Mouse (Mus musculus): ENCODE measurements around the gene Fut11. TPM values are rescaled to one million over a fixed set of nuclear protein-coding genes. Genes with fewer than 3 reads are reported as not detected.

Gene Fut11
- 9.1 and 12.5 TPM in 2 replicates for total RNA-seq (2015)
- 4.9 and 6.5 TPM in 2 replicates for total RNA-seq (2017)

- peak; percentile 69 for ATAC-seq (ENCODE audit: poor library complexity, severe bottlenecking)
Observed at GRCm38 (mm10) chr14:20694884-20695760, at the start of gene Fut11. TSS of gene Fut11 (plus strand) at chr14:20694968.

DNA sequence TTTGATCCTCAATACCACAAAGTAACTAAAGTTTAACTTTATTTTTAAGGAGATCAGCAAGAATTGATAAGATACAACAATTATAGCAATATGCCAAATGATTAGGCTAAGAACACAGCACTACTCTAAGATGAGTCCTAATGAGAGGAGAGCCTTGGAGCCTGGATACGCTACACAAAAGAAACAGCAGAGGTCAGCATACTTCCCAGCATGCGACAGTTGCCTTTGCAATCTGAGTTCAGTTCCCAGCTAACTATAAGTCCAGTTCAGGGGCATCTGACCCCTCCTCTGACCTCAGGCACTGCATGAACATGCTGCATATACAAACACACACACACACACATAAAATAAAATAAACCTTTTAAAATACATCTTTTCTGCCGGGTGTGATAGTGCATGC is 49.2 kb upstream of the Fut11 start:
- ATAC-seq (ENCODE audit: poor library complexity, severe bottlenecking), result no peak

- ATAC-seq (ENCODE audit: poor library complexity, severe bottlenecking), result no peak
Observed at GRCm38 (mm10) chr14:20646381-20646780, 48.4 kb upstream of the Fut11 start.

GRCm38 (mm10) chr14:20651000-20651399 is 43.8 kb upstream of the Fut11 start:
- ATAC-seq (ENCODE audit: poor library complexity, severe bottlenecking), result no peak

- ATAC-seq (ENCODE audit: poor library complexity, severe bottlenecking), result no peak
Observed at GRCm38 (mm10) chr14:20651722-20652256, 43.0 kb upstream of the Fut11 start.

DNA sequence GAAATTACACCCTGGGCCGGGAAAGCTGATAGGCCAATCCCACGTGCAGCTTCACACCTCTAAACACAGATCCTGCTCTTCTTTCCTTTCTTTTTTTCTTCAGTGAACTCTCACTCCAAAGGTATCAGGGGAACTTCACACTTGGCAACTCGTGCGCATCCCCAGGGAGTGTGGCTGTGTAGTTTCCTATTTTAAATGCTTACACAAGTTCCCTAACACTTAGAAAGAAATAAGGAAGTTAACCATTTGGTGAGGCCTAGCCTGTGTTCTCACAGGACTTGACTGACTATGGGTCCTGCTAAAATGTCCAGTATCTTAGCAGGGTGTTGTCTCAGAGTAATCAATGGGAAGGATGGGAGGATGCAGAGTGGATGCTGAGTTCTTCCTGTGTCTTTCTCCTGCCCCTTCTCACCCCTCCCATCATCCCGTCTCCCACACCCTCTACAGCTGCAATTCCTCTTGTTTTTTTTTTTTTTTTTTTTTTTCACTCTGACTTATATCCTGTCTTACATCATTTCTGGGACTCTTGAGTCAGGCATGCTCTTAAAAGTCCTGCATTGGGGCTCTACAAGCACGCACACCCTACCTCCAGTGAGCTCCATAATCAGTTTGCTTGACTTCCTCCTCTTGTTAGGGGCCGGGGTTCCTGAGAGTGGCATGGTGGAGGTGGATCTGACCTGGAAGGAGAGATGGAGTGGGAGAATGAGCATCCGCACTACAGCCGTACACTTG is 39.9 kb upstream of the Fut11 start:
- peak; percentile 90 for ATAC-seq (ENCODE audit: poor library complexity, severe bottlenecking)

DNA sequence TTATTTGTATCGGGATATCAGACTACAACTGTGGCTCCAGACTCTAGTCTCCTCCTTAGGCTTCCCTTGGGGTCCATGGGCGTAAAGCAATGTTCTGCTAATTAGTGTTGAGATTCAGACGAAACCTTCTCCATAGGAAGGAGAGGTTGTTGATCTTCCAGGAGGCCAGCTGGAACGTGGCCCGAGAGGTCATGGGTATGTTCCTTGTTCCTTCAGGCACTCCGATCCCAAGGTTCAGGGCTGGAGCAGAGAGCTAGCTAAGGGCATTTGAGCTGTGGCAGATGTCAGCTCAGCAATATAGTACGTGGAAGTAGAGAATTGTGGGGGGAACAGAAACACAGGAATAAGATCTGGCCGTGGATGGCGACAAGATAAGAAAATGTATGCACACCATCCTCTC is 39.0 kb upstream of the Fut11 start:
- no peak for ATAC-seq (ENCODE audit: poor library complexity, severe bottlenecking)

- ATAC-seq (ENCODE audit: poor library complexity, severe bottlenecking), result no peak
Observed at GRCm38 (mm10) chr14:20656361-20656760, 38.4 kb upstream of the Fut11 start, which contains the start of gene Myoz1. TSS of gene Myoz1 (minus strand) at chr14:20656540.

GRCm38 (mm10) chr14:20658326-20658725 is 36.4 kb upstream of the Fut11 start:
- ATAC-seq (ENCODE audit: poor library complexity, severe bottlenecking), result no peak

DNA sequence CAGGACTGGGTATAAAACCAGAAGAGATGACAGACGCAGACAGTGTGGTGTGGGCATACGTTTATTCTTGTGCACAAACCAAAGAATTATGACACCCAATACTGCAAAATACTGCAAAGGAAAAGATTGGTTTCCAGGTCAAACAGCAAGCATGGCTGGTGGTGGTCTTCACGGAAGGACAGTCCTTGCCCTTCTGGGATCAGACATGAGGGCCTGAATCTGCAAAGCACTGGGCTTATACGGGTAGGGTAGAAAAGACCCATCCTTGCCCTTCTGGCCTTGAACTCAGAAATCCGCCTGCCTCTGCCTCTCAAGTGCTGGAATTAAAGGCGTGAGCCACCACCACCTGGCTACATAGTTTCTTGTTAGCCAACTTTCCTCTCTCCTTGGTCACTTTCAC is 35.9 kb upstream of the Fut11 start:
- ATAC-seq (ENCODE audit: poor library complexity, severe bottlenecking), result no peak

DNA sequence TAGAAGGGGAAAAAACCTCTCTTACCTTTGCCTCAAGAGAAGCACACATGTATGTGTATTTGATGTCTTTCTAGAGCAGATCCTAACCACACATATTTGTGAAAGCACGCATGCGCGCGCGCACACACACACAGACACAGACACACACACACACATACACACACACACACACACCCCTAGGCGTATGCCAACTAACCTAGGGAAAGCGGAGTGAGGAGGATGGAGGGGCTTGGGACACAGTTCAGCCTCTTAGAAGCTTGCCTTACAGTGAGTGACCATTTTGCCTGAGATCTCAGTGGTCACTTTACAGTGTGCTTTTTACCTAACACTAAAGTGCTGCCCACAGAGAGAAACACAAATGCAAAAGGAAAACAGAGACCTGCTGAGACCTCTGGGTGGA is 35.1 kb upstream of the Fut11 start:
- ATAC-seq (ENCODE audit: poor library complexity, severe bottlenecking), result no peak

DNA sequence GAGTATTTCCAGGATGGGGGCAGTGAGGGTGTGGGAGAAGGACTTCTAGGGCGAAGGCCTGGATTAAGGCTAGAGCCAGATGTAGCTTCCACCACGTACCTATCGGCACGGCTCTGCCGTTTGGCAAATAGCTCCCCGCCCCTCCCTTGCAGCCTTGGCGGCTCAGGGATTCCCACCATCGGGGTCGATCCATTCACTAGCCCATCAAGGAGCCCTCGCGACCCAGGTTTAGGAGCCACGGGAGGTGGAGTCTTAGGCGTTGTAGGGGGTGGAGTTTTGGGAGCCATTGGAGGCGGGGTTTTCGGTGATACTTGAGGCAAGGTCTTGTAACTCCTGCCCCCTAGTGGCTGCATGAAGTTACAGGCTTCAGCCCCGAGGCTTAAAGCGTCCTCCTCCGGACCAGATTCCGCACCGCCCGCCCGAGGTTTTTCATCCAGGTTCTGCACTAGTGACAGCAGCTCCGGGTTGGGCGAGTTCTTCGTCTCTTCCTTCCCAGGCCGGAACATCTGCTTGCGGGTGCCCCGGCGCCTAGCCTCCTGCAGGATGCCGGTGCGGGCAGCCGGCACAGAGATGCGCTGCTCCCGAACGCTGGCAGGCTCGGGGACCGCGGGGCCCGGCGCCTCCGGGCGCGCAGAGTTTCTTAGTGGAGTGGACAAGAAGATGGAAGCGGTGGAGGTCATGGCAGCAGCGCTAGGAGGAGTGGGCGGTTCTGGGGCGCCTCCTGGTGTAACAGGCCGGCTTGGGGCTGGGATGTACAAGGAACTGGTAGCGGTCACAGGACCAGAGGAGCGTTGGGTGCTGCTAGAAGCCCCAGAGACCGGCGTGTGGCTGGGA is 33.7 kb upstream of the Fut11 start:
- peak; percentile 98 for ATAC-seq (ENCODE audit: poor library complexity, severe bottlenecking)

DNA sequence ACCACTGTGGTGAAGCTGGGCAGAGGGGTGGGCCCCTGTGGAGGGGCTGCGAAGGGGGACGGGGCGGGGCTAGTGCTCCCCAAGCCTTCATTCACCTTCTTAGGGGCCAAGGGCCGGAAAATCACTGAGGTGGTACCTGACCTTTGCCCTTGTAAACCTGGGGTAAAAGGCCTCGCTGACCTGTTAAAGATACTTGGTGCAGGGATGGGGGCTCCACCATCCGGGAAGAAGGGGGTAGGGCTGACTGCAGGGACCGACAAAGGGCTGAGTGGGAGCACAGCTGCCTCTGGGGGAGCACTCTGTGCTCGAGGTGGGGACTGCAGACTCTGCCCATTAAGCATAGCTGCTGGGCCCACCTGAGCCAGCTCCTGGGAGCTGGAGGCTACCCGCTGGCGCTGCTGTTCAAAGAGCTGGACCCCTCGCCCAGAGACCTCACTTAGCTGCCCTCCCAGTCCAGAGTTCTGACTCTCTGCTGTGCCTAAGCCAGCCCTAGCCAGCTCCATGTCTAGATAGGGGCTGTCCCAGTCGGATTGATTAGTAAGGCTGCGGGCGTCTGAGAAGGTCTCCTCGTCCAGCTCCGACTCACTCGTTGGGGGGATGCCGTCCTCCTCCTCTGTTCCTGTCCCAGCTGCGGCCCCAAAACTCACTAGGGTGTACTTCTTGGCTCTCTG is 33.0 kb upstream of the Fut11 start:
- ATAC-seq (ENCODE audit: poor library complexity, severe bottlenecking), result no peak

GRCm38 (mm10) chr14:20662740-20663139 is 32.0 kb upstream of the Fut11 start:
- no peak for ATAC-seq (ENCODE audit: poor library complexity, severe bottlenecking)

- no peak for ATAC-seq (ENCODE audit: poor library complexity, severe bottlenecking)
Observed at GRCm38 (mm10) chr14:20663601-20664000, 31.2 kb upstream of the Fut11 start.

GRCm38 (mm10) chr14:20664436-20664835 is 30.3 kb upstream of the Fut11 start:
- no peak for ATAC-seq (ENCODE audit: poor library complexity, severe bottlenecking)

GRCm38 (mm10) chr14:20667469-20667868 is 27.3 kb upstream of the Fut11 start:
- ATAC-seq (ENCODE audit: poor library complexity, severe bottlenecking), result no peak

GRCm38 (mm10) chr14:20668154-20668810 is 26.5 kb upstream of the Fut11 start, which contains the start of gene Synpo2l:
TSS of gene Synpo2l (minus strand) at chr14:20668354.
- ATAC-seq (ENCODE audit: poor library complexity, severe bottlenecking), result no peak

- ATAC-seq (ENCODE audit: poor library complexity, severe bottlenecking), result no peak
Observed at GRCm38 (mm10) chr14:20672990-20673389, 21.8 kb upstream of the Fut11 start.

GRCm38 (mm10) chr14:20673735-20674063 is 21.1 kb upstream of the Fut11 start:
- ATAC-seq (ENCODE audit: poor library complexity, severe bottlenecking), result peak; percentile 71
